ENCODE assay signal across 8 mouse cellular contexts in the genomic region with DNA sequence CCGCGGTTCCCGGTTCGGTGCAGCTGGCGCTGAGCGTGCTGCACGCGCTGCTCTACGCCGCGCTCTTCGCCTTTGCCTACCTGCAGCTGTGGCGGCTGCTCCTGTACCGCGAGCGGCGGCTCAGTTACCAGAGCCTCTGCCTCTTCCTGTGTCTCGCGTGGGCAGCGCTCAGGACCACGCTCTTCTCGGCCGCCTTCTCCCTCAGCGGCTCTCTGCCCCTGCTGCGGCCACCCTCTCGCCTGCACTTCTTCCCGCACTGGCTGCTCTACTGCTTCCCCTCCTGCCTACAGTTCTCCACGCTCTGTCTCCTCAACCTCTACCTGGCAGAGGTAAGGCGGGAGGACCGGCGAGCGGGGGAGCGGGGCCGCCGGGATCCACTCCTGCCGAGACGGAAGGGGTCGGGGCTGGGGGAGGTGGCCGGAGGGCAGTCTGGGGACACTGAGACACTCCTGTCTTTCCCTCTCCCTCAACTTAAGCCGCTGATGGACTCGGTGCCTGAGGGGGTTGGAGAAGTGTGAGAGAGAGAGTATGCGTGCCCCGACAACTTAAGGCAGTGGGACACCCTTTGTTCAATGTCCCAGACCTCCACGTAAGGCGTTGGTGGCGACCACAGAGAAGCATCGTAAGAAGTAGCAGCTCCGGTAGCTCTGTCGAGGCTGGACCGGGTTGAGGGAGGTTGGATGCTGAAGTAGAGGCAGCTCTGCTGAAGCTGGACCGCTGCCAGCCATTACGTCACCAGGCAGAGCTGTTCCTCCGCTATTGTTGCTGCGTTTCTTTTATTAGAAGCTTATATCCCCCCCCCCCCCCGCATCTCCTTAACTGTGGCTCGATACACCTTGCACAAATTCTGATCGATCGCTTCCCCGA. TPM values are rescaled to one million over a fixed set of nuclear protein-coding genes. Genes with fewer than 3 reads are reported as not detected.
DNase-seq lines count a peak whose midpoint lies in the region; ATAC-seq and TF ChIP-seq lines count a peak whose summit lies in the region.

A gene (minus strand): TSS at position 239 of the 867 bp plus-strand sequence.

- H3K27me3 ChIP-seq in forebrain, embryonic 13.5 days, result no peaks in the 10 kb centered on the region
- H3K27me3 ChIP-seq in heart, postnatal 0 days (ENCODE audit: control insufficient read depth, insufficient read depth, low read length), result no peaks in the 10 kb centered on the region
- peaks cover 21% of the 10 kb centered on the region for H3K27me3 ChIP-seq in liver, embryonic 14.5 days (ENCODE audit: control insufficient read depth, insufficient read depth, low read length)
- H3K27me3 ChIP-seq in stomach, embryonic 15.5 days (replicated peaks), result no peaks in the 10 kb centered on the region

- TF ChIP-seq CTCF in heart, postnatal 0 days (IDR thresholded peaks at IDR 0.05; ENCODE audit: low read depth), result no peak
- TF ChIP-seq CTCF in liver, embryonic 14.5 days (IDR thresholded peaks at IDR 0.05; ENCODE audit: low read depth), result no peak

- TF ChIP-seq EP300 in heart, postnatal 0 days (IDR thresholded peaks at IDR 0.05; ENCODE audit: low read depth), result no peak
- no peak for TF ChIP-seq EP300 in liver, embryonic 14.5 days (IDR thresholded peaks at IDR 0.05; ENCODE audit: low read depth)

- H3K9ac ChIP-seq in forebrain, embryonic 13.5 days, result peak within 1 kb of the TSS; percentile 99
- H3K9ac ChIP-seq in heart, postnatal 0 days (replicated peaks; ENCODE audit: low read depth, low read length), result peak within 1 kb of the TSS; percentile 91
- peak within 1 kb of the TSS; percentile 37 for H3K9ac ChIP-seq in liver, embryonic 14.5 days (replicated peaks)
- peak within 1 kb of the TSS; percentile 59 for H3K9ac ChIP-seq in stomach, embryonic 15.5 days

- H3K4me3 ChIP-seq in forebrain, embryonic 13.5 days, result peak within 1 kb of the TSS; percentile 96
- H3K4me3 ChIP-seq in heart, postnatal 0 days (ENCODE audit: low read depth, low read length), result peak within 1 kb of the TSS; percentile 90
- peak within 1 kb of the TSS; percentile 64 to 65 for H3K4me3 ChIP-seq in liver, embryonic 14.5 days (ENCODE audit: insufficient read depth in 1 of 2, low read depth in 2 of 2, low read length in 2 of 2)
- H3K4me3 ChIP-seq in stomach, embryonic 15.5 days (replicated peaks), result peak within 1 kb of the TSS; percentile 66

- H3K9me3 ChIP-seq in forebrain, embryonic 13.5 days (replicated peaks), result no peaks in the 10 kb centered on the region
- no peaks in the 10 kb centered on the region for H3K9me3 ChIP-seq in heart, postnatal 0 days (replicated peaks; ENCODE audit: control insufficient read depth, low read length)
- H3K9me3 ChIP-seq in liver, embryonic 14.5 days (ENCODE audit: control insufficient read depth, low read length), result no peaks in the 10 kb centered on the region
- H3K9me3 ChIP-seq in stomach, embryonic 15.5 days, result no peaks in the 10 kb centered on the region

- WGBS in forebrain, embryonic 13.5 days, result 0% methylated on average over 59 of the region's 59 CpGs
- under 1% methylated on average over 38 of the region's 59 CpGs for WGBS in heart, postnatal 0 days
- under 1% methylated on average over 59 of the region's 59 CpGs for WGBS in liver, embryonic 14.5 days (ENCODE audit: insufficient replicate concordance)
- under 1% methylated on average over 59 of the region's 59 CpGs for WGBS in stomach, embryonic 15.5 days

- peak within 1 kb of the TSS; percentile 98 for H3K27ac ChIP-seq in forebrain, embryonic 13.5 days
- peak within 1 kb of the TSS; percentile 98 for H3K27ac ChIP-seq in heart, postnatal 0 days (ENCODE audit: low read depth)
- H3K27ac ChIP-seq in liver, embryonic 14.5 days, result no peak within 1 kb of the TSS
- peak within 1 kb of the TSS; percentile 91 for H3K27ac ChIP-seq in stomach, embryonic 15.5 days

- H3K4me2 ChIP-seq in forebrain, embryonic 13.5 days, result peak within 1 kb of the TSS; percentile 72
- peak within 1 kb of the TSS; percentile 100 for H3K4me2 ChIP-seq in heart, postnatal 0 days (ENCODE audit: low read depth, low read length)
- H3K4me2 ChIP-seq in liver, embryonic 14.5 days (ENCODE audit: low read depth), result peak within 1 kb of the TSS; percentile 89
- peak within 1 kb of the TSS; percentile 95 for H3K4me2 ChIP-seq in stomach, embryonic 15.5 days

- ATAC-seq in forebrain, embryonic 13.5 days, result peak; percentile 41
- peak; percentile 36 for ATAC-seq in heart, postnatal 0 days (ENCODE audit: insufficient read depth, low read depth)
- peak; percentile 22; the same call in 1 of the 2 replicates for ATAC-seq in liver, embryonic 14.5 days (ENCODE audit: insufficient read depth)
- peak; percentile 6; the same call in 1 of the 2 replicates for ATAC-seq in stomach, embryonic 15.5 days (ENCODE audit: insufficient read depth, low FRiP score, low read depth)

- H3K36me3 ChIP-seq in forebrain, embryonic 13.5 days (ENCODE audit: poor library complexity, severe bottlenecking), result no peaks in the 10 kb centered on the region
- no peaks in the 10 kb centered on the region for H3K36me3 ChIP-seq in heart, postnatal 0 days (replicated peaks; ENCODE audit: control insufficient read depth, insufficient read depth, low read length)
- H3K36me3 ChIP-seq in liver, embryonic 14.5 days (replicated peaks; ENCODE audit: control insufficient read depth, insufficient read depth, low read depth), result no peaks in the 10 kb centered on the region
- no peaks in the 10 kb centered on the region for H3K36me3 ChIP-seq in stomach, embryonic 15.5 days

- H3K4me1 ChIP-seq in forebrain, embryonic 13.5 days, result peaks cover 17% of the 10 kb centered on the region
- H3K4me1 ChIP-seq in heart, postnatal 0 days (ENCODE audit: control insufficient read depth, insufficient read depth), result 0 out of 2 replicates have a peak, but pooled peaks cover 8% of the 10 kb centered on the region
- peaks cover 3 to 5% of the 10 kb centered on the region in 2 experiments; a peak in 3 of 4 replicates for H3K4me1 ChIP-seq in liver, embryonic 14.5 days (replicated peaks; ENCODE audit: control insufficient read depth in 2 of 2, insufficient read depth in 2 of 2, low read length in 1 of 2)
- H3K4me1 ChIP-seq in stomach, embryonic 15.5 days, result no peaks in the 10 kb centered on the region

- DNase-seq in CD4-positive helper T cell, adult 2 months (ENCODE audit: low read depth, low spot score), result peak; percentile 87
- peak; percentile 34 for DNase-seq in c-Kit-positive CD71-positive TER-119-negative erythroid progenitor cells, embryonic 14.5 days (ENCODE audit: low read depth)
- DNase-seq in heart, postnatal 0 days (ENCODE audit: low spot score), result peak; percentile 81
- DNase-seq in kidney, postnatal 36 days, result peak; percentile 80 to 90
- DNase-seq in liver, embryonic 14.5 days (ENCODE audit: low read depth in 3 of 3, low spot score in 3 of 3), result peak; percentile 9 to 29 (median 20)
- peak; percentile 79 for DNase-seq in neural tube, embryonic 10.5 days (ENCODE audit: extremely low spot score, low spot score)

RNA-seq across cellular contexts. Expression of the gene that starts here (rescaled TPM):
- polyA plus RNA-seq in forebrain, embryonic 13.5 days (2015; fragmentation: Nextera tagmentation; extraction: Ambion mirVana), result 25.6 and 26.1 TPM in 2 replicates
- total RNA-seq in heart, postnatal 0 days (2014; rRNA removed; ENCODE audit: low replicate concordance), result 17.1 and 17.4 TPM in 2 replicates
- 9.0 and 9.5 TPM in 2 replicates for polyA plus RNA-seq in heart, postnatal 0 days (2015; fragmentation: Nextera tagmentation; extraction: Ambion mirVana)
- polyA plus RNA-seq in liver, embryonic 14.5 days (2012; rRNA removed), result 0.49 and 0.76 TPM in 2 replicates
- 1.5 and 1.6 TPM in 2 replicates for polyA plus RNA-seq in liver, embryonic 14.5 days (2014; fragmentation: Nextera tagmentation; extraction: Ambion mirVana)
- 11.2 and 11.3 TPM in 2 replicates for polyA plus RNA-seq in stomach, embryonic 15.5 days (2015; fragmentation: Nextera tagmentation; extraction: Ambion mirVana)

Comparison
In these comparisons a context has a peak if more than half of its experiments do, and no peak if none do; other contexts are left out.
1. DNase-seq: peak in every context shown above with its lines; median percentile 87 in CD4-positive helper T cell, adult 2 months; 85 in kidney, postnatal 36 days; 81 in heart, postnatal 0 days; 79 in neural tube, embryonic 10.5 days; 34 in c-Kit-positive CD71-positive TER-119-negative erythroid progenitor cells, embryonic 14.5 days; 20 in liver, embryonic 14.5 days.
2. H3K9ac ChIP-seq: peak in every context shown above with its lines; median percentile 99 in forebrain, embryonic 13.5 days; 91 in heart, postnatal 0 days; 59 in stomach, embryonic 15.5 days; 37 in liver, embryonic 14.5 days.